In genomic region chr11:95824071-95824876, GRCm38 (mm10) we compare ENCODE assay signal across 8 mouse cellular contexts. TPM values are rescaled to one million over a fixed set of nuclear protein-coding genes. Genes with fewer than 3 reads are reported as not detected.
DNase-seq lines count a peak whose midpoint lies in the region; ATAC-seq and TF ChIP-seq lines count a peak whose summit lies in the region.

TSS of gene Phospho1 (plus strand) at chr11:95824499.

- no peaks in the 10 kb centered on the region for H3K79me2 ChIP-seq in CH12.LX (replicated peaks; ENCODE audit: control insufficient read depth, extremely low read depth, insufficient read depth, poor library complexity, severe bottlenecking)

- H3K9ac ChIP-seq in CH12.LX (ENCODE audit: insufficient read depth, low read depth) = peak within 1 kb of the TSS; percentile 51
- H3K9ac ChIP-seq in forebrain, embryonic 11.5 days (ENCODE audit: low read length) = peak within 1 kb of the TSS; percentile 67
- peak within 1 kb of the TSS; percentile 73 for H3K9ac ChIP-seq in heart, embryonic 16.5 days (ENCODE audit: low read length)
- H3K9ac ChIP-seq in neural tube, embryonic 15.5 days (replicated peaks) = peak within 1 kb of the TSS; percentile 72

- H3K4me2 ChIP-seq in CH12.LX (ENCODE audit: insufficient read depth, low read depth, poor library complexity, severe bottlenecking) = peak within 1 kb of the TSS; percentile 72
- peak within 1 kb of the TSS; percentile 97 for H3K4me2 ChIP-seq in forebrain, embryonic 11.5 days (ENCODE audit: low read depth, low read length, severe bottlenecking)
- peak within 1 kb of the TSS; percentile 79 for H3K4me2 ChIP-seq in heart, embryonic 16.5 days (ENCODE audit: low read depth, low read length)
- H3K4me2 ChIP-seq in neural tube, embryonic 15.5 days = peak within 1 kb of the TSS; percentile 100

- peaks cover 0 to 36% of the 10 kb centered on the region in 2 experiments; a peak in 3 of 4 replicates for H3K4me1 ChIP-seq in CH12.LX (ENCODE audit: control insufficient read depth in 1 of 2, insufficient read depth in 2 of 2)
- peaks cover 9% of the 10 kb centered on the region; the same call in 1 of the 2 replicates for H3K4me1 ChIP-seq in forebrain, embryonic 11.5 days (replicated peaks; ENCODE audit: control insufficient read depth, insufficient read depth, low read length)
- H3K4me1 ChIP-seq in heart, embryonic 16.5 days (ENCODE audit: control insufficient read depth, insufficient read depth, low read length) = peaks cover 20% of the 10 kb centered on the region
- peaks cover 13% of the 10 kb centered on the region for H3K4me1 ChIP-seq in neural tube, embryonic 15.5 days

- TF ChIP-seq RAD21 in CH12.LX (IDR thresholded peaks at IDR 0.05; ENCODE audit: low read depth, low read length) = no peak

- no peak for TF ChIP-seq EP300 in CH12.LX (IDR thresholded peaks at IDR 0.05; ENCODE audit: low read length)

- peak; percentile 77 for DNase-seq in CH12.LX (ENCODE audit: extremely low read depth)
- peak; percentile 76 for DNase-seq in c-Kit-positive CD71-negative TER-119-negative erythroid progenitor cells, embryonic 14.5 days (ENCODE audit: low read depth)
- peak; percentile 94 for DNase-seq in forebrain, embryonic 11.5 days (ENCODE audit: low spot score)
- peak; percentile 93 to 96 for DNase-seq in kidney, postnatal 4 days
- DNase-seq in lung, adult 18-20 months = peak; percentile 91 to 94
- peak; percentile 92 for DNase-seq in testis, postnatal 14 days (ENCODE audit: low spot score)

- in situ Hi-C loops in CH12.LX (cut with MboI; ENCODE audit: low pct_ligation_motif_present, low pct_unique_long_range_greater_than_20kb, low sequenced_read_pairs) = loop anchor here (10.0 kb wide), 1 partner anchor 121 kb away; no protein-coding TSS in a partner anchor

- peak within 1 kb of the TSS; percentile 49 to 71 (median 54) for H3K4me3 ChIP-seq in CH12.LX (replicated peaks in 1 of 3; ENCODE audit: low read depth in 2 of 3, low read length in 2 of 3, poor library complexity in 1 of 3)
- peak within 1 kb of the TSS; percentile 67 for H3K4me3 ChIP-seq in forebrain, embryonic 11.5 days (ENCODE audit: low read depth, low read length)
- peak within 1 kb of the TSS; percentile 63 for H3K4me3 ChIP-seq in heart, embryonic 16.5 days (ENCODE audit: low read length)
- peak within 1 kb of the TSS; percentile 55 for H3K4me3 ChIP-seq in neural tube, embryonic 15.5 days (replicated peaks)

- peaks cover 8% of the 10 kb centered on the region for H3K9me3 ChIP-seq in CH12.LX (replicated peaks; ENCODE audit: low read length)
- H3K9me3 ChIP-seq in forebrain, embryonic 11.5 days (ENCODE audit: control insufficient read depth, low read length) = no peaks in the 10 kb centered on the region
- H3K9me3 ChIP-seq in heart, embryonic 16.5 days (replicated peaks; ENCODE audit: control insufficient read depth, low read length) = no peaks in the 10 kb centered on the region
- no peaks in the 10 kb centered on the region for H3K9me3 ChIP-seq in neural tube, embryonic 15.5 days (replicated peaks)

- dilution Hi-C loops in CH12.LX (cut with MboI; ENCODE audit: extremely low pct_ligation_motif_present, extremely low pct_unique_long_range_greater_than_20kb, low sequenced_read_pairs) = no loop called here

- peak; percentile 98 for ATAC-seq in forebrain, embryonic 11.5 days (replicated peaks; ENCODE audit: low FRiP score)
- peak; percentile 95 for ATAC-seq in heart, embryonic 16.5 days (replicated peaks; ENCODE audit: extremely low read depth, insufficient read depth, low FRiP score)
- ATAC-seq in neural tube, embryonic 15.5 days (ENCODE audit: low FRiP score) = peak; percentile 98

- no peak within 1 kb of the TSS for H3K27ac ChIP-seq in CH12.LX (ENCODE audit: insufficient read depth, low read depth)
- no peak within 1 kb of the TSS for H3K27ac ChIP-seq in forebrain, embryonic 11.5 days (ENCODE audit: low read depth, low read length)
- H3K27ac ChIP-seq in heart, embryonic 16.5 days (ENCODE audit: low read length) = peak within 1 kb of the TSS; percentile 74
- no peak within 1 kb of the TSS for H3K27ac ChIP-seq in neural tube, embryonic 15.5 days (replicated peaks)

- H3K36me3 ChIP-seq in CH12.LX (replicated peaks in 1 of 2; ENCODE audit: control insufficient read depth in 1 of 2, insufficient read depth in 1 of 2, low read length in 1 of 2) = peaks cover 0 to 5% of the 10 kb centered on the region in 2 experiments
- H3K36me3 ChIP-seq in forebrain, embryonic 11.5 days (ENCODE audit: control insufficient read depth, insufficient read depth, low read length) = no peaks in the 10 kb centered on the region
- H3K36me3 ChIP-seq in heart, embryonic 16.5 days (ENCODE audit: control insufficient read depth, insufficient read depth) = no peaks in the 10 kb centered on the region
- no peaks in the 10 kb centered on the region for H3K36me3 ChIP-seq in neural tube, embryonic 15.5 days

- WGBS in forebrain, embryonic 11.5 days = under 1% methylated on average over 69 of the region's 78 CpGs
- WGBS in heart, embryonic 16.5 days = under 1% methylated on average over 76 of the region's 78 CpGs
- WGBS in neural tube, embryonic 15.5 days = under 1% methylated on average over 68 of the region's 78 CpGs

- H3K27me3 ChIP-seq in CH12.LX (replicated peaks) = peaks cover 56% of the 10 kb centered on the region
- H3K27me3 ChIP-seq in forebrain, embryonic 11.5 days (ENCODE audit: control insufficient read depth, insufficient read depth, low read length) = peaks cover 42% of the 10 kb centered on the region
- H3K27me3 ChIP-seq in heart, embryonic 16.5 days (ENCODE audit: control insufficient read depth, insufficient read depth, low read length) = peaks cover 9% of the 10 kb centered on the region
- H3K27me3 ChIP-seq in neural tube, embryonic 15.5 days (replicated peaks) = peaks cover 58% of the 10 kb centered on the region

- TF ChIP-seq CTCF in CH12.LX (conservative IDR thresholded peaks at IDR 0.05 in 1 of 2, IDR thresholded peaks at IDR 0.05 in 1 of 2; ENCODE audit: low read depth in 2 of 2, low read length in 2 of 2) = no peak

- peak; percentile 93 for TF ChIP-seq POLR2A in CH12.LX (IDR thresholded peaks at IDR 0.05; ENCODE audit: low read depth, low read length)

TF ChIP-seq in CH12.LX, 34 proteins besides CTCF, POLR2A, EP300 and RAD21:
- 0 out of 2 replicates have a peak, but pooled peaks have one; percentile 57 for TF ChIP-seq UBTF (IDR thresholded peaks at IDR 0.05; ENCODE audit: low read depth, low read length)
- no peak for TF ChIP-seq JUND (conservative IDR thresholded peaks at IDR 0.05; ENCODE audit: low read depth, low read length)
- peak; percentile 64; the same call in 1 of the 2 replicates for TF ChIP-seq ZMIZ1 (IDR thresholded peaks at IDR 0.05; ENCODE audit: low read depth, low read length)
- TF ChIP-seq JUN (IDR thresholded peaks at IDR 0.05; ENCODE audit: insufficient read depth, low read depth, low read length) = no peak
- 0 out of 2 replicates have a peak, but pooled peaks have one; percentile 19 for TF ChIP-seq ELF1 (IDR thresholded peaks at IDR 0.05; ENCODE audit: low read depth, low read length)
- TF ChIP-seq TBP (conservative IDR thresholded peaks at IDR 0.05; ENCODE audit: low read depth, low read length) = 0 out of 2 replicates have a peak, but pooled peaks have one; percentile 43
- peak; percentile 84; the same call in 1 of the 2 replicates for TF ChIP-seq MYC (IDR thresholded peaks at IDR 0.05; ENCODE audit: low read depth, low read length)
- peak; percentile 12; the same call in 1 of the 2 replicates for TF ChIP-seq CHD2 (IDR thresholded peaks at IDR 0.05; ENCODE audit: low read length)
- TF ChIP-seq IRF4 (IDR thresholded peaks at IDR 0.05; ENCODE audit: low read depth, low read length) = no peak
- peak; percentile 91 for TF ChIP-seq BHLHE40 (IDR thresholded peaks at IDR 0.05; ENCODE audit: low read depth, low read length)
- peak; percentile 77 for TF ChIP-seq MAX (IDR thresholded peaks at IDR 0.05; ENCODE audit: low read length)
- peak; percentile 50 for TF ChIP-seq NRF1 (IDR thresholded peaks at IDR 0.05; ENCODE audit: low read depth, low read length)
- peak; percentile 64; the same call in 1 of the 2 replicates for TF ChIP-seq NELFE (IDR thresholded peaks at IDR 0.05; ENCODE audit: low read depth, low read length)
- TF ChIP-seq TCF12 (IDR thresholded peaks at IDR 0.05; ENCODE audit: low read depth, low read length) = peak; percentile 61

RNA-seq across cellular contexts. Expression of gene Phospho1, which starts in this region (rescaled TPM):
- total RNA-seq in CH12.LX (2012; rRNA removed) (0.46 and 1.3 TPM in 2 replicates), CH12.LX (2014; rRNA removed) (not detected in 2 replicates)
- polyA plus RNA-seq in CH12.LX (2012; ENCODE audit: insufficient read length, low read depth) = 0.97 and 6.0 TPM in 2 replicates
- 0.51 TPM in 1 of 2 replicates, not detected in the other for polyA plus RNA-seq in forebrain, embryonic 11.5 days (2014; fragmentation: Nextera tagmentation; extraction: Ambion mirVana)
- 3.2 and 3.3 TPM in 2 replicates for polyA plus RNA-seq in heart, embryonic 16.5 days (2015; fragmentation: Nextera tagmentation; extraction: Ambion mirVana)
- polyA plus RNA-seq in neural tube, embryonic 15.5 days (2015; fragmentation: Nextera tagmentation; extraction: Ambion mirVana) = 0.64 TPM in 1 of 2 replicates, not detected in the other

Comparison
In these comparisons a context has a peak if more than half of its experiments do, and no peak if none do; other contexts are left out.
1. Peak in DNase-seq, ATAC-seq, H3K4me3 ChIP-seq, H3K9ac ChIP-seq and H3K4me2 ChIP-seq in forebrain, embryonic 11.5 days; RNA of the gene not detected or under 1 TPM.
2. Peak in ATAC-seq, H3K4me3 ChIP-seq, H3K9ac ChIP-seq and H3K4me2 ChIP-seq in neural tube, embryonic 15.5 days; RNA of the gene not detected or under 1 TPM.